Mouse (Mus musculus) NIH3T3 (cell line): Measurements from ENCODE around the gene Adcy3.
A peak's percentile ranks its signal among the peaks of the same experiment; 100 is the strongest.

Experiments used
- DNase-seq: peaks from one replicate; pipeline ENCODE4 v3.0.0-alpha.2; 2012; ENCODE audit warnings: low read depth

Gene Adcy3

GRCm38 (mm10) chr12:4132941-4133846 lies at the start of gene Adcy3:
Adcy3 (plus strand) TSS chr12:4133103.
- DNase-seq, result peak; percentile 17

- DNase-seq, result no peak
Measured at GRCm38 (mm10) chr12:4083441-4083840, 49.5 kb upstream of the Adcy3 start.

- DNase-seq, result peak; percentile 87
Measured at GRCm38 (mm10) chr12:4107383-4107782, 25.5 kb upstream of the Adcy3 start.

- DNase-seq, result no peak
Measured at GRCm38 (mm10) chr12:4116132-4116531, 16.8 kb upstream of the Adcy3 start.

- no peak for DNase-seq
Measured at GRCm38 (mm10) chr12:4117136-4117535, 15.8 kb upstream of the Adcy3 start.

- DNase-seq, result peak; percentile 17
Measured at GRCm38 (mm10) chr12:4117579-4117978, 15.3 kb upstream of the Adcy3 start.

- peak; percentile 14 for DNase-seq
Measured at GRCm38 (mm10) chr12:4127346-4127745, 5.6 kb upstream of the Adcy3 start.

- DNase-seq, result no peak
Measured at GRCm38 (mm10) chr12:4133847-4134212, 927 bp downstream of the Adcy3 start.

GRCm38 (mm10) chr12:4143179-4143578 lies 10.3 kb downstream of the Adcy3 start:
- DNase-seq, result no peak

GRCm38 (mm10) chr12:4150936-4151335 lies 18.0 kb downstream of the Adcy3 start:
- DNase-seq, result no peak

- no peak for DNase-seq
Measured at GRCm38 (mm10) chr12:4151969-4152368, 19.1 kb downstream of the Adcy3 start.

GRCm38 (mm10) chr12:4157466-4157865 lies 24.6 kb downstream of the Adcy3 start:
- no peak for DNase-seq

GRCm38 (mm10) chr12:4158179-4158578 lies 25.3 kb downstream of the Adcy3 start:
- no peak for DNase-seq

- no peak for DNase-seq
Measured at GRCm38 (mm10) chr12:4158868-4159632, 26.1 kb downstream of the Adcy3 start.

GRCm38 (mm10) chr12:4160322-4160721 lies 27.4 kb downstream of the Adcy3 start:
- peak; percentile 42 for DNase-seq

- DNase-seq, result no peak
Measured at GRCm38 (mm10) chr12:4162886-4163285, 30.0 kb downstream of the Adcy3 start.

GRCm38 (mm10) chr12:4166970-4167369 lies 34.1 kb downstream of the Adcy3 start:
- no peak for DNase-seq

- no peak for DNase-seq
Measured at GRCm38 (mm10) chr12:4169058-4169457, 36.2 kb downstream of the Adcy3 start.

- no peak for DNase-seq
Measured at GRCm38 (mm10) chr12:4169622-4170021, 36.7 kb downstream of the Adcy3 start.

GRCm38 (mm10) chr12:4173108-4173790 lies 40.3 kb downstream of the Adcy3 start:
- no peak for DNase-seq

GRCm38 (mm10) chr12:4178839-4179238 lies 45.9 kb downstream of the Adcy3 start:
- no peak for DNase-seq

GRCm38 (mm10) chr12:4179671-4180233 lies 46.8 kb downstream of the Adcy3 start:
- no peak for DNase-seq
